Mouse (Mus musculus): Measurements from ENCODE around the gene Rapgef4.

Rapgef4 gene

GRCm38 (mm10) chr2:72178515-72178914, 197.5 kb downstream of the Rapgef4 start:
- DNase-seq (ENCODE audit: low spot score in 2 of 2), result no peak

GRCm38 (mm10) chr2:72179600-72180301, 198.7 kb downstream of the Rapgef4 start:
- no peak for DNase-seq (ENCODE audit: low spot score in 2 of 2)

GRCm38 (mm10) chr2:72181443-72181842, 200.4 kb downstream of the Rapgef4 start:
- no peak for DNase-seq (ENCODE audit: low spot score in 2 of 2)

GRCm38 (mm10) chr2:72183751-72184150, 202.7 kb downstream of the Rapgef4 start:
- no peak for DNase-seq (ENCODE audit: low spot score in 2 of 2)

GRCm38 (mm10) chr2:72196190-72196965, 215.3 kb downstream of the Rapgef4 start:
- DNase-seq (ENCODE audit: low spot score in 2 of 2), result no peak

- no peak for DNase-seq (ENCODE audit: low spot score in 2 of 2)
Measured at GRCm38 (mm10) chr2:72197026-72197425, 216.0 kb downstream of the Rapgef4 start.

- no peak for DNase-seq (ENCODE audit: low spot score in 2 of 2)
Measured at GRCm38 (mm10) chr2:72199451-72199850, 218.4 kb downstream of the Rapgef4 start.

GRCm38 (mm10) chr2:72201506-72201905, 220.5 kb downstream of the Rapgef4 start:
- no peak for DNase-seq (ENCODE audit: low spot score in 2 of 2)

- DNase-seq (ENCODE audit: low spot score in 2 of 2), result no peak
Measured at GRCm38 (mm10) chr2:72202252-72202651, 221.2 kb downstream of the Rapgef4 start.

- DNase-seq (ENCODE audit: low spot score in 2 of 2), result peak; percentile 42 to 70
Measured at GRCm38 (mm10) chr2:72203609-72204008, 222.6 kb downstream of the Rapgef4 start.

GRCm38 (mm10) chr2:72205869-72206268, 224.8 kb downstream of the Rapgef4 start:
- no peak for DNase-seq (ENCODE audit: low spot score in 2 of 2)

GRCm38 (mm10) chr2:72206530-72207248, 225.6 kb downstream of the Rapgef4 start:
- no peak for DNase-seq (ENCODE audit: low spot score in 2 of 2)

- DNase-seq (ENCODE audit: low spot score in 2 of 2), result no peak
Measured at GRCm38 (mm10) chr2:72217336-72217735, 236.3 kb downstream of the Rapgef4 start.

- DNase-seq (ENCODE audit: low spot score in 2 of 2), result no peak
Measured at GRCm38 (mm10) chr2:72219921-72220320, 238.9 kb downstream of the Rapgef4 start.

GRCm38 (mm10) chr2:72221283-72221682, 240.2 kb downstream of the Rapgef4 start:
- no peak for DNase-seq (ENCODE audit: low spot score in 2 of 2)

- no peak for DNase-seq (ENCODE audit: low spot score in 2 of 2)
Measured at GRCm38 (mm10) chr2:72221706-72222105, 240.7 kb downstream of the Rapgef4 start.

- DNase-seq (ENCODE audit: low spot score in 2 of 2), result no peak
Measured at GRCm38 (mm10) chr2:72222276-72222675, 241.2 kb downstream of the Rapgef4 start.

GRCm38 (mm10) chr2:72222736-72223455, 241.9 kb downstream of the Rapgef4 start:
- no peak for DNase-seq (ENCODE audit: low spot score in 2 of 2)

- DNase-seq (ENCODE audit: low spot score in 2 of 2), result no peak
Measured at GRCm38 (mm10) chr2:72223479-72223878, 242.4 kb downstream of the Rapgef4 start.

GRCm38 (mm10) chr2:72226006-72226405, 245.0 kb downstream of the Rapgef4 start:
- DNase-seq (ENCODE audit: low spot score in 2 of 2), result no peak

- DNase-seq (ENCODE audit: low spot score in 2 of 2), result no peak
Measured at GRCm38 (mm10) chr2:72227416-72227815, 246.4 kb downstream of the Rapgef4 start.

GRCm38 (mm10) chr2:72228881-72229280, 247.8 kb downstream of the Rapgef4 start:
- no peak for DNase-seq (ENCODE audit: low spot score in 2 of 2)
